Mouse (Mus musculus): Measurements from ENCODE around the gene Rfx8. TPM values are rescaled to one million over a fixed set of nuclear protein-coding genes. Genes with fewer than 3 reads are reported as not detected.
A peak's percentile ranks its signal among the peaks of the same experiment; 100 is the strongest.

The Rfx8 gene
- 0.04 and 0.05 TPM in 2 replicates for polyA plus RNA-seq (2012)

DNA sequence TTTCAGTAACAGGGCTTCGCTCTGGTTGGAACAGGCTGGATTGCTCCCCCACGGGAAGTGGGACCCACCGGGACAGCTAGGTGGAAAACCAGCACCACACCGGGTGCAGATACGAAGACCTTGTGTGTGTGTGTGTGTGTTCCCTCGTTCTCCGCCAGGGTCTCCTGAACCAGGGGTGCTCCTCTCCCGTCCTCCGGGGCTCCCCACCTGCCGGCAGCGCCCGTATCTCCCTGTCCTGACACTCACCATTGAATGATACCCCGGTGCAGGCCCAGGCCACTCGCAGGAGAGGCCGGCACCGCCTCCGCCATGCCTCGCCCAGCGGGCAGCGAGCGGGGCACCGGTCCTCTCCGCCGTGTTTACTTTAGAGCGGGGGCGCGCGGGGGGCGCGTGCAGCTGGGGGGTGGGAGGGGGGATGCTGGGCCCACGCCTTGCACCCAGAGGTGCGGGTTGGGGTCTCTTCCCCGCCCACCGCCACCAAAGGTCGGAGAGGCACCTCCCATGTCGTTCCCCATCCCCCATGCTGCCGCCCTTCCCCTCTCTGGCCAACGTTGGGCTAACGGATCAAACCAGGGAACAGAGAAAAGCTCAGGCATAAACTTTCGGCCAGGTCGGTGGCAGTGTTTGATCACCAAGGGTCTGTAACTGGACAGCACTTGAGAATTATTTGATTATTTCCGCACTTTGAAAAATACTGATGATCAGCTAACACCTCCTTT, at the start of gene Rfx8:
Gene Rfx8 (minus strand): TSS at position 366 of the 719 bp plus-strand sequence.
- Histone ChIP-seq H3K4me1 (ENCODE audit: control insufficient read depth) (no peaks in the 10 kb centered on the region), H3K4me3 (replicated peaks) (peak within 1 kb of the TSS; percentile 26), H3K9me3 (ENCODE audit: control insufficient read depth, low read length) (no peaks in the 10 kb centered on the region), H3K36me3 (ENCODE audit: control insufficient read depth) (no peaks in the 10 kb centered on the region), H3K27me3 (ENCODE audit: control insufficient read depth) (peaks cover 13% of the 10 kb centered on the region)
- TF ChIP-seq TAL1 (IDR thresholded peaks at IDR 0.05; ENCODE audit: low read length) (no peak), GATA1 (IDR thresholded peaks at IDR 0.05; ENCODE audit: low read length) (no peak)

- Histone ChIP-seq H3K4me3 (replicated peaks) (no peak overlapping the region), H3K9me3 (ENCODE audit: control insufficient read depth, low read length) (no peaks in the 10 kb centered on the region), H3K27me3 (ENCODE audit: control insufficient read depth) (no peaks in the 10 kb centered on the region), H3K36me3 (ENCODE audit: control insufficient read depth) (no peaks in the 10 kb centered on the region), H3K4me1 (ENCODE audit: control insufficient read depth) (no peaks in the 10 kb centered on the region)
- TF ChIP-seq TAL1 (IDR thresholded peaks at IDR 0.05; ENCODE audit: low read length) = no peak
- no peak for TF ChIP-seq GATA1 (IDR thresholded peaks at IDR 0.05; ENCODE audit: low read length)
Measured at GRCm38 (mm10) chr1:39770436-39770835, 49.6 kb upstream of the Rfx8 start.

GRCm38 (mm10) chr1:39768017-39768416, 47.2 kb upstream of the Rfx8 start:
- no peaks in the 10 kb centered on the region for H3K27me3 ChIP-seq (ENCODE audit: control insufficient read depth)
- TF ChIP-seq GATA1 (IDR thresholded peaks at IDR 0.05; ENCODE audit: low read length) (no peak), TAL1 (IDR thresholded peaks at IDR 0.05; ENCODE audit: low read length) (no peak)
- no peaks in the 10 kb centered on the region for H3K9me3 ChIP-seq (ENCODE audit: control insufficient read depth, low read length)
- H3K36me3 ChIP-seq (ENCODE audit: control insufficient read depth) = no peaks in the 10 kb centered on the region
- no peak overlapping the region for H3K4me3 ChIP-seq (replicated peaks)
- no peaks in the 10 kb centered on the region for H3K4me1 ChIP-seq (ENCODE audit: control insufficient read depth)

DNA sequence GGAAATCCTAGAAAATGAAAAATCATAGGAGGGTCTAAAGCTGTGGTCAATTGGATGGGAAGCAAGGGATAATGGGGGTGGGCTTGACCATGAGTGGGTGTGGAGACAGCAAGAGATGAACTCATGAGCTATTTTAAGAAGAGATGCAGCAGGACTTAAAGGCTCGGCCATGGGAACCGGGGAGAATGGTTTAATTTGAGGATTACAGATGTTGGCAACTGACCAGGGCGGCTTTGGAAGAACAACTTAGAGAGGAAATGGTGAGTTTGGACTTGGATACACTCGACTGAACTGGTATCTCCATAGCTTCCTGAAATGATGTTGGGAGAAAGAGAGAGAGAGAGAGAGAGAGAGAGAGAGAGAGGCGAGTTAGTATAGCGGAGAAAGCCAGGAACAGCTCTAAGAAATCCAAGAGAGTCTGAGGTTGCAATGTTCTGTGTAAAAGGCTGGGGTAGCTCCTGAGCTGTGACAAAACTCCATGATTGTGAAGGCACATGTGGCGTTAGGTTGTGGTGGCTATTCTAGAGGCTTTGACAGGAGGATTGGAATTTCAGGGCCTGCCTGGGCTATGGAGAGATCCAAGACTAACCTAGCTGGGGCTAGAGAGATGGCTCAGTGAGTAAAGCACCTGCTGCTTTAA, 45.2 kb upstream of the Rfx8 start:
- Histone ChIP-seq H3K4me1 (ENCODE audit: control insufficient read depth) (no peaks in the 10 kb centered on the region), H3K27me3 (ENCODE audit: control insufficient read depth) (peaks cover 7% of the 10 kb centered on the region), H3K36me3 (ENCODE audit: control insufficient read depth) (no peaks in the 10 kb centered on the region), H3K4me3 (replicated peaks) (no peak overlapping the region), H3K9me3 (ENCODE audit: control insufficient read depth, low read length) (no peaks in the 10 kb centered on the region)
- TF ChIP-seq TAL1 (IDR thresholded peaks at IDR 0.05; ENCODE audit: low read length) (no peak), GATA1 (IDR thresholded peaks at IDR 0.05; ENCODE audit: low read length) (no peak)

DNA sequence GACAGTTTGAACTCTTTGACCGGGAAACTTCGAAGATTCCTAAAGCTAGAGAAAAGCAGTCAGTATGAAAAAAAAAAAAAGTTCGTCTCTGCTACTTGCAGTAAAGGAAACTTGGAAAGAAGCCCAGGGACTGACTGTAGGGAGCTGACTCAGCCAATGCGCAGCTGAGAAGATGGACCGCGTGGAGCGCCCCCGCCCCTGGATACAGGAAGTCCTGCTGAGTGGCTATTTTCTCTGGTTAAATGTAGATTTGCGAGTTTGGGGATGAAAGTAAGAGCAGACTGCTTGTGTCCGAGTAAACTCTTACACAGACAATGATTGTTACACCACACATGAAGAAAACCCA, 41.2 kb upstream of the Rfx8 start:
- H3K36me3 ChIP-seq (ENCODE audit: control insufficient read depth) = no peaks in the 10 kb centered on the region
- H3K27me3 ChIP-seq (ENCODE audit: control insufficient read depth) = peaks cover 12% of the 10 kb centered on the region
- TF ChIP-seq GATA1 (IDR thresholded peaks at IDR 0.05; ENCODE audit: low read length) (no peak), TAL1 (IDR thresholded peaks at IDR 0.05; ENCODE audit: low read length) (no peak)
- H3K4me3 ChIP-seq (replicated peaks) = no peak overlapping the region
- no peaks in the 10 kb centered on the region; the same call in 1 of the 2 replicates for H3K4me1 ChIP-seq (ENCODE audit: control insufficient read depth)
- H3K9me3 ChIP-seq (ENCODE audit: control insufficient read depth, low read length) = no peaks in the 10 kb centered on the region

GRCm38 (mm10) chr1:39761211-39762024, 40.6 kb upstream of the Rfx8 start:
- Histone ChIP-seq H3K9me3 (ENCODE audit: control insufficient read depth, low read length) (no peaks in the 10 kb centered on the region), H3K36me3 (ENCODE audit: control insufficient read depth) (no peaks in the 10 kb centered on the region), H3K27me3 (ENCODE audit: control insufficient read depth) (peaks cover 12% of the 10 kb centered on the region), H3K4me3 (replicated peaks) (no peak overlapping the region), H3K4me1 (ENCODE audit: control insufficient read depth) (no peaks in the 10 kb centered on the region; the same call in 1 of the 2 replicates)
- TF ChIP-seq GATA1 (IDR thresholded peaks at IDR 0.05; ENCODE audit: low read length) (no peak), TAL1 (IDR thresholded peaks at IDR 0.05; ENCODE audit: low read length) (no peak)

- H3K36me3 ChIP-seq (ENCODE audit: control insufficient read depth) = no peaks in the 10 kb centered on the region
- no peak overlapping the region for H3K4me3 ChIP-seq (replicated peaks)
- H3K9me3 ChIP-seq (ENCODE audit: control insufficient read depth, low read length) = no peaks in the 10 kb centered on the region
- TF ChIP-seq TAL1 (IDR thresholded peaks at IDR 0.05; ENCODE audit: low read length) (no peak), GATA1 (IDR thresholded peaks at IDR 0.05; ENCODE audit: low read length) (no peak)
- no peaks in the 10 kb centered on the region; the same call in 1 of the 2 replicates for H3K4me1 ChIP-seq (ENCODE audit: control insufficient read depth)
- H3K27me3 ChIP-seq (ENCODE audit: control insufficient read depth) = peaks cover 12% of the 10 kb centered on the region
Measured at GRCm38 (mm10) chr1:39760181-39760715, 39.5 kb upstream of the Rfx8 start.

DNA sequence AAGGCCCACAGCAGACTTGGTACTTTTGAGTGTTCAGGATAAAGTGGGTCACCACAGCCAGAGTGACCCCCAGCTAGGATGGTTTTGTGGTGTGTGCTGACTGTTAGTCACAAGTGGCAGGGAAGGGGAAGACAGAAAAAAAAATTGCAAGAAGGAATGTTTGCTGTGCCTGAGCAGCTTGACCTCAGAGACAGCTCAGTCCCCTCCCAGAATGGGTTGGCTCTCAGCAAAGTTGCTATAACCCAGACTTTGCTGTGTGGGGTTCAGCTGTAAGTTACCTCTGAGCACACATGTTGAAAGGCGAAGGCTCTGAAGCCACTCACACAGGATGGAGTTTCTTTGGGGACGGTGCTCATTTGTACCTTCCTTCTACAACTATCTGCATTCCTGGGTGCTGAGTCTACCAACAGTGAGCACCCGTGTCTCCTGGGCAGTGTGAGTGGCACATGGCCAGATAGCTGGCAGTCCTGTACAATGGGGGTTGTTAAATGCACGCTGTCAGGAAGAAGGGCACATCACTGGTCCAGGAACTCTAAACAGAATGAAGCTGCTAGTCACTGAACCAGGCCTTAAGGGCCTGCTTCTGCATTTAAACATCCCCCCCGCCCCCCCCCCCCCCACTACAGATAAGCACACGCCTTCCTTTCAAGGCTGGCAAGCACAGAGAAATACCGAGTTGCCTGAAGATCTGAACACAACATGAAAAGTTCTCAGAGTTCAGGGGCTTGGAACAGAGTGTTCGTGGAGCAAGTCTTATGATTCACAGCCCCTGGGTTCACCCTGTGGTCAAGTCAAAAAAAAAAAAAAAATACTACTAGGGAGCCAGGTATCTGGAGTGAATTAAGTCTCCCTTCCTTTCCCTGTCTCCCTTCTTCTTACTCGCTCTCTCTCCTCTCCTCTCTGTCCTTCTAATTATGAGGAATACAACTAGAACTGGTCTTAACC, 38.7 kb upstream of the Rfx8 start:
- Histone ChIP-seq H3K36me3 (ENCODE audit: control insufficient read depth) (no peaks in the 10 kb centered on the region), H3K4me1 (ENCODE audit: control insufficient read depth) (peaks cover 4% of the 10 kb centered on the region), H3K27me3 (ENCODE audit: control insufficient read depth) (peaks cover 12% of the 10 kb centered on the region), H3K4me3 (replicated peaks) (no peak overlapping the region), H3K9me3 (ENCODE audit: control insufficient read depth, low read length) (no peaks in the 10 kb centered on the region)
- no peak for TF ChIP-seq GATA1 (IDR thresholded peaks at IDR 0.05; ENCODE audit: low read length)
- TF ChIP-seq TAL1 (IDR thresholded peaks at IDR 0.05; ENCODE audit: low read length) = no peak
